Mouse (Mus musculus) retina, postnatal 7 days (tissue): ENCODE data around the gene Kcnt1.
"Not testable (repeated sequence)": the region's sequence is repeated elsewhere in the genome, so short reads cannot be mapped to it uniquely, and the experiment has no call there.

Experiments
- DNase-seq: peaks from one replicate; pipeline ENCODE4 v3.0.0-alpha.2; 2012; ENCODE audit warnings: low read depth, low spot score

Kcnt1 gene

GRCm38 (mm10) chr2:25863337-25864131 lies at the start of gene Kcnt1:
Gene Kcnt1, plus strand, starts transcription at chr2:25863734.
- DNase-seq: no peak

- not testable (repeated sequence) for DNase-seq
These were observed 47.8 kb upstream of the Kcnt1 start, which contains the start of gene Glt6d1 for GRCm38 (mm10) chr2:25815748-25816147. Gene Glt6d1, minus strand, starts transcription at chr2:25815848.

GRCm38 (mm10) chr2:25822806-25823205 lies 40.7 kb upstream of the Kcnt1 start, which contains the start of gene Lcn9:
Gene Lcn9, plus strand, starts transcription at chr2:25823153.
- DNase-seq: no peak

GRCm38 (mm10) chr2:25824751-25825150 lies 38.8 kb upstream of the Kcnt1 start:
- no peak for DNase-seq

GRCm38 (mm10) chr2:25828344-25828947 lies 35.1 kb upstream of the Kcnt1 start:
- DNase-seq: no peak

GRCm38 (mm10) chr2:25830786-25831185 lies 32.7 kb upstream of the Kcnt1 start:
- no peak for DNase-seq

GRCm38 (mm10) chr2:25836291-25836690 lies 27.2 kb upstream of the Kcnt1 start:
- peak; percentile 65 for DNase-seq

GRCm38 (mm10) chr2:25842161-25842560 lies 21.4 kb upstream of the Kcnt1 start:
- no peak for DNase-seq

GRCm38 (mm10) chr2:25842758-25843157 lies 20.8 kb upstream of the Kcnt1 start:
- no peak for DNase-seq

- no peak for DNase-seq
These were observed 19.4 kb upstream of the Kcnt1 start for GRCm38 (mm10) chr2:25844097-25844496.

GRCm38 (mm10) chr2:25846516-25846915 lies 17.0 kb upstream of the Kcnt1 start:
- no peak for DNase-seq

- DNase-seq: no peak
These were observed 16.3 kb upstream of the Kcnt1 start, which contains the start of gene Sohlh1 for GRCm38 (mm10) chr2:25847226-25847625. Gene Sohlh1, minus strand, starts transcription at chr2:25847248.

- no peak for DNase-seq
These were observed 13.2 kb upstream of the Kcnt1 start for GRCm38 (mm10) chr2:25850330-25850729.

GRCm38 (mm10) chr2:25852626-25853025 lies 10.9 kb upstream of the Kcnt1 start:
- no peak for DNase-seq

GRCm38 (mm10) chr2:25853998-25854397 lies 9.5 kb upstream of the Kcnt1 start:
- DNase-seq: no peak

- DNase-seq: no peak
These were observed 3.6 kb upstream of the Kcnt1 start for GRCm38 (mm10) chr2:25859891-25860290.

- DNase-seq: no peak
These were observed 1.5 kb upstream of the Kcnt1 start for GRCm38 (mm10) chr2:25862038-25862437.

- DNase-seq: no peak
These were observed 751 bp upstream of the Kcnt1 start for GRCm38 (mm10) chr2:25862696-25863270.

GRCm38 (mm10) chr2:25864230-25864629 lies 696 bp downstream of the Kcnt1 start:
- no peak for DNase-seq

- DNase-seq: peak; percentile 30
These were observed 1.9 kb downstream of the Kcnt1 start for GRCm38 (mm10) chr2:25865412-25865811.

GRCm38 (mm10) chr2:25866656-25867055 lies 3.1 kb downstream of the Kcnt1 start:
- DNase-seq: no peak

GRCm38 (mm10) chr2:25877250-25877735 lies 13.8 kb downstream of the Kcnt1 start:
- no peak for DNase-seq
